Mouse (Mus musculus) ES-E14 (cell line): Measurements from ENCODE around the gene Lonp2.

Experiments used
- CHD2 ChIP-seq: IDR thresholded peaks from 2 replicates; pipeline ENCODE4 v1.6.1; 2014; ENCODE audit warnings: mild to moderate bottlenecking, low read depth, low read length, inconsistent platforms
- HCFC1 ChIP-seq: IDR thresholded peaks from 2 replicates; pipeline ENCODE4 v1.6.1; 2012; ENCODE audit warnings: low read length, inconsistent platforms, borderline replicate concordance; ENCODE audit not compliant: insufficient read depth
- ZC3H11A ChIP-seq: IDR thresholded peaks from 2 replicates; pipeline ENCODE4 v1.6.1; 2012; ENCODE audit warnings: low read depth, mild to moderate bottlenecking, inconsistent platforms, low read length, borderline replicate concordance

DNA sequence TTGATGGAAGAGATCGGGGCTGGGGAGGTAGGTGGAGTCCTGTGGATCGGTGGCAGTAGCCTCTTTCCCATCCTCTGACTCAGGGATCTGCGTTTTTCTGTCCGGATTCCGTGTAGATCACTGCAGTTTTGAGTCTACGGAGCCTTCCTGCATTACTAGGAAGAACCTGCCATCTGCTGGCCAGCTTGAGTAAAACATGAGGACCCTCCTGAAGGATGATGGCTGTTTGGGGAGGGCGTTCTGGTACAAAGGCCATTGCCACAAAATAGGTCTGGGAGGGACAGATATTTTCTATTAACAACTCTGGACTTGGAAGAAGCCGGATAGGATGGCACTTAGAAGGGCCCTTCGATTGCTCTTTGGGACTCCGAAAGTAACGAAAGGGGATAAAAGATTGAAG lies 38.7 kb upstream of the Lonp2 start:
- TF ChIP-seq HCFC1, result no peak
- TF ChIP-seq CHD2, result no peak
- TF ChIP-seq ZC3H11A, result peak; percentile 96
